Mouse (Mus musculus) neural tube, embryonic 15.5 days (tissue): Measurements from ENCODE around the gene N4bp3. TPM values are rescaled to one million over a fixed set of nuclear protein-coding genes. Genes with fewer than 3 reads are reported as not detected.
"Not testable (repeated sequence)": the region's sequence is repeated elsewhere in the genome, so short reads cannot be mapped to it uniquely, and the experiment has no call there.

Experiments used
- ATAC-seq: fragments of 200-750 bp; cut with Nextera tagmentation; 2 replicates; pipeline ENCODE4 v1.8.0; 2017; ENCODE audit warnings: mild to moderate bottlenecking, moderate TSS enrichment, moderate library complexity; ENCODE audit not compliant: low FRiP score
- H3K27ac ChIP-seq: fragments of 300-500 bp; sonication (generic); replicated peaks from 2 replicates; pipeline ENCODE4 v1.5.1; 2015; ENCODE audit warnings: mild to moderate bottlenecking, inconsistent platforms
- H3K27me3 ChIP-seq: fragments of 300-500 bp; sonication (generic); replicated peaks from 2 replicates; pipeline ENCODE4 v1.6.1; 2015; ENCODE audit warnings: inconsistent platforms
- H3K36me3 ChIP-seq: fragments of 300-500 bp; sonication (generic); 2 replicates; pipeline ENCODE4 v1.6.1; 2015; ENCODE audit warnings: inconsistent platforms
- H3K4me1 ChIP-seq: fragments of 300-500 bp; sonication (generic); 2 replicates; pipeline ENCODE4 v1.6.1; 2015; ENCODE audit warnings: inconsistent platforms
- H3K4me2 ChIP-seq: fragments of 300-500 bp; sonication (generic); 2 replicates; pipeline ENCODE4 v1.6.1; 2015; ENCODE audit warnings: inconsistent platforms, mild to moderate bottlenecking, moderate library complexity
- H3K4me3 ChIP-seq: fragments of 300-500 bp; sonication (generic); replicated peaks from 2 replicates; pipeline ENCODE4 v1.5.1; 2015; ENCODE audit warnings: mild to moderate bottlenecking, inconsistent platforms
- H3K9ac ChIP-seq: fragments of 300-500 bp; sonication (generic); replicated peaks from 2 replicates; pipeline ENCODE4 v1.6.1; 2015; ENCODE audit warnings: mild to moderate bottlenecking, inconsistent platforms
- H3K9me3 ChIP-seq: fragments of 300-500 bp; sonication (generic); replicated peaks from 2 replicates; pipeline ENCODE4 v1.6.1; 2016; ENCODE audit warnings: inconsistent platforms
- WGBS: fragments of 180-500 bp; shearing (Covaris S2); methylation state at CpG from one replicate; pipeline ENCODE4 v1.1.7; 2015; ENCODE audit warnings: mixed read lengths; 5-methylcytosine and 5-hydroxymethylcytosine counted together
- polyA plus RNA-seq: library from polyadenylated mRNA; unstranded; fragments of >200 nt; fragmentation: Nextera tagmentation; extraction: Ambion mirVana; gene quantifications from 2 replicates; pipeline ENCODE4 v1.2.1, GENCODE M21; 2015

Gene N4bp3
- 30.0 and 31.9 TPM in 2 replicates for polyA plus RNA-seq

- Histone ChIP-seq H3K4me1 (peaks cover 41% of the 10 kb centered on the region), H3K9ac (peak within 1 kb of the TSS; percentile 77), H3K4me2 (peak within 1 kb of the TSS; percentile 92), H3K4me3 (peak within 1 kb of the TSS; percentile 74), H3K27me3 (peaks cover 7% of the 10 kb centered on the region; the same call in 1 of the 2 replicates), H3K27ac (peak within 1 kb of the TSS; percentile 70), H3K36me3 (no peaks in the 10 kb centered on the region), H3K9me3 (no peaks in the 10 kb centered on the region)
- ATAC-seq = peak; percentile 74
- 2% methylated on average over 69 of the region's 70 CpGs for WGBS
Measured at GRCm38 (mm10) chr11:51650691-51651515, at the start of gene N4bp3, which contains the start of gene D930048N14Rik. N4bp3 (minus strand) TSS chr11:51650842. D930048N14Rik (plus strand) TSS chr11:51650954.

- Histone ChIP-seq H3K4me1 (no peaks in the 10 kb centered on the region), H3K4me2 (no peak overlapping the region), H3K4me3 (no peak overlapping the region), H3K9me3 (no peaks in the 10 kb centered on the region), H3K27ac (no peak overlapping the region), H3K36me3 (peaks cover 51% of the 10 kb centered on the region), H3K27me3 (no peaks in the 10 kb centered on the region), H3K9ac (no peak overlapping the region)
- 97% methylated on average over 3 of the region's 3 CpGs for WGBS
- no peak for ATAC-seq
Measured at GRCm38 (mm10) chr11:51694984-51695383, 44.3 kb upstream of the N4bp3 start.

- peaks cover 15% of the 10 kb centered on the region for H3K36me3 ChIP-seq
- not testable (repeated sequence) for H3K4me2 ChIP-seq, H3K27me3 ChIP-seq, H3K9ac ChIP-seq, H3K4me3 ChIP-seq, H3K27ac ChIP-seq, ATAC-seq, H3K9me3 ChIP-seq
- peaks cover 17% of the 10 kb centered on the region for H3K4me1 ChIP-seq
- WGBS = 100% methylated on average over 1 of the region's 3 CpGs
Measured at GRCm38 (mm10) chr11:51690597-51690996, 40.0 kb upstream of the N4bp3 start.

GRCm38 (mm10) chr11:51689343-51689742 lies 38.7 kb upstream of the N4bp3 start:
- WGBS = 20% methylated on average over 6 of the region's 6 CpGs
- no peaks in the 10 kb centered on the region for H3K27me3 ChIP-seq
- H3K4me3 ChIP-seq = peak overlapping the region; percentile 72
- H3K4me1 ChIP-seq = peaks cover 17% of the 10 kb centered on the region
- no peaks in the 10 kb centered on the region for H3K9me3 ChIP-seq
- peak overlapping the region; percentile 100 for H3K27ac ChIP-seq
- no peak for ATAC-seq
- H3K36me3 ChIP-seq = peaks cover 10% of the 10 kb centered on the region
- peak overlapping the region; percentile 78 for H3K9ac ChIP-seq
- H3K4me2 ChIP-seq = peak overlapping the region; percentile 68

GRCm38 (mm10) chr11:51688330-51689328 lies 38.0 kb upstream of the N4bp3 start, which contains the start of gene 0610009B22Rik:
0610009B22Rik (minus strand) TSS chr11:51688874.
- Histone ChIP-seq H3K9ac (peak within 1 kb of the TSS; percentile 78), H3K27ac (peak within 1 kb of the TSS; percentile 100), H3K27me3 (no peaks in the 10 kb centered on the region), H3K4me2 (peak within 1 kb of the TSS; percentile 75), H3K4me1 (peaks cover 17% of the 10 kb centered on the region), H3K4me3 (peak within 1 kb of the TSS; percentile 72), H3K9me3 (no peaks in the 10 kb centered on the region), H3K36me3 (peaks cover 10% of the 10 kb centered on the region)
- under 1% methylated on average over 60 of the region's 60 CpGs for WGBS
- peak; percentile 99 for ATAC-seq

- 45% methylated on average over 8 of the region's 8 CpGs for WGBS
- H3K27ac ChIP-seq = no peak overlapping the region
- ATAC-seq = no peak
- H3K9me3 ChIP-seq = no peaks in the 10 kb centered on the region
- H3K4me1 ChIP-seq = 0 out of 2 replicates have a peak, but pooled peaks cover 3% of the 10 kb centered on the region
- no peak overlapping the region for H3K4me3 ChIP-seq
- no peaks in the 10 kb centered on the region for H3K27me3 ChIP-seq
- 0 out of 2 replicates have a peak overlapping the region, but pooled peaks have one; percentile 17 for H3K9ac ChIP-seq
- no peaks in the 10 kb centered on the region; the same call in 1 of the 2 replicates for H3K36me3 ChIP-seq
- H3K4me2 ChIP-seq = no peak overlapping the region
Measured at GRCm38 (mm10) chr11:51681976-51682374, 31.3 kb upstream of the N4bp3 start.

- H3K27me3 ChIP-seq = no peaks in the 10 kb centered on the region
- 0 out of 2 replicates have a peak, but pooled peaks cover 3% of the 10 kb centered on the region for H3K4me1 ChIP-seq
- ATAC-seq = 0 out of 2 replicates have a peak, but pooled peaks have one; percentile 11
- H3K27ac ChIP-seq = no peak overlapping the region
- 39% methylated on average over 13 of the region's 13 CpGs for WGBS
- H3K9ac ChIP-seq = 0 out of 2 replicates have a peak overlapping the region, but pooled peaks have one; percentile 17
- no peaks in the 10 kb centered on the region for H3K9me3 ChIP-seq
- H3K36me3 ChIP-seq = no peaks in the 10 kb centered on the region; the same call in 1 of the 2 replicates
- no peak overlapping the region for H3K4me3 ChIP-seq
- peak overlapping the region; percentile 29; the same call in 1 of the 2 replicates for H3K4me2 ChIP-seq
Measured at GRCm38 (mm10) chr11:51681324-51681975, 30.8 kb upstream of the N4bp3 start.

- Histone ChIP-seq H3K36me3 (no peaks in the 10 kb centered on the region), H3K27ac (no peak overlapping the region), H3K9me3 (no peaks in the 10 kb centered on the region), H3K9ac (no peak overlapping the region), H3K27me3 (no peaks in the 10 kb centered on the region), H3K4me2 (no peak overlapping the region), H3K4me3 (no peak overlapping the region), H3K4me1 (0 out of 2 replicates have a peak, but pooled peaks cover 3% of the 10 kb centered on the region)
- WGBS = 78% methylated on average over 3 of the region's 3 CpGs
- no peak for ATAC-seq
Measured at GRCm38 (mm10) chr11:51679466-51679865, 28.8 kb upstream of the N4bp3 start.

- Histone ChIP-seq H3K27me3 (no peaks in the 10 kb centered on the region), H3K27ac (no peak overlapping the region), H3K9ac (no peak overlapping the region), H3K4me1 (0 out of 2 replicates have a peak, but pooled peaks cover 3% of the 10 kb centered on the region), H3K9me3 (no peaks in the 10 kb centered on the region), H3K4me3 (no peak overlapping the region), H3K4me2 (no peak overlapping the region), H3K36me3 (no peaks in the 10 kb centered on the region)
- no peak for ATAC-seq
- 58% methylated on average over 6 of the region's 6 CpGs for WGBS
Measured at GRCm38 (mm10) chr11:51677737-51678418, 27.2 kb upstream of the N4bp3 start.

GRCm38 (mm10) chr11:51675386-51675785 lies 24.7 kb upstream of the N4bp3 start:
- Histone ChIP-seq H3K4me3 (no peak overlapping the region), H3K4me2 (no peak overlapping the region), H3K27me3 (no peaks in the 10 kb centered on the region), H3K27ac (no peak overlapping the region), H3K4me1 (no peaks in the 10 kb centered on the region), H3K36me3 (no peaks in the 10 kb centered on the region), H3K9me3 (no peaks in the 10 kb centered on the region), H3K9ac (no peak overlapping the region)
- 82% methylated on average over 5 of the region's 5 CpGs for WGBS
- ATAC-seq = no peak
